Mouse (Mus musculus) 416B (cell line): ENCODE measurements around the gene Scn5a.
A peak's percentile ranks its signal among the peaks of the same experiment; 100 is the strongest.

Experiments
- DNase-seq: peaks from one replicate; pipeline ENCODE4 v3.0.0; 2011; ENCODE audit warnings: low read depth

The Scn5a gene

DNA sequence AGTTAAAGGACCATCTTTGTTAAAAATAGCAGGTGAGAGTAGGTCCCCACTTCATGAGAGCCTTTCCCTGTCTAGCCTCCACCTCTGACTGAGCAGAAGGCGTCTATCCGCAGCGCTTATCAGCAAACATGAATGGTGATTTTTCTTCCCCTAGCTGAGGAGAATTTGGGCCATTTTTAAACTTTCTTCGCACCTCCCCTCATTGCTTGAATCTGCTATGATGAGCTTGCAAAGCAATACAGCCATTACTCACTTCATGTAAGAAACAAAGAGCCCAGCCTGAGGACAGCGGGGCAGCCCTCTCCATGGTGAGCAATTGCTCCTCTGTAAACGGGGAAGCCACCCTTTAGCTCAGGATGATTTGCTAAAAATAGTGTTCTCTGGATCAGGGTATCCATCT is 14.0 kb downstream of the Scn5a start:
- DNase-seq, result no peak

GRCm38 (mm10) chr9:119563617-119564016 is 15.2 kb downstream of the Scn5a start:
- peak; percentile 4 for DNase-seq

DNA sequence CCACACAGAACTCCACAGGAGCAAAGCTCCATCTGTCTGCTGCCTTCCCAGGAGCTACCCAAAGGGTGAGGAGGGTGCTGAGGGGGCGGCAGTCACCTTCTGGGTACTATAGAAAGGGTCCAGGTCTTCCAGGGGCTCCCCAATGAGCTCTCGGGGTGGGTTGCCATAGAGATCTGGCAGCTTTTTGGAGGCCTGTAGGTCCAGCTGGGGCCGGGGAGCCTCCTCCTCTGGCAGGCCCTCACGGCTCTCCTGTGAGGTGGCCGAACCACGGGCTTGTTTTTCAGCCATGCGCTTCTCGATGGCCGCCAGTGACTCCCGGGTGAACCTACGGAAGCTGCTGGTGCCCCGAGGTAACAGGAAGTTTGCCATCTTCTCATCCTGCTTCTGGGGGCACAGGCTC is 16.6 kb downstream of the Scn5a start:
- no peak for DNase-seq

DNA sequence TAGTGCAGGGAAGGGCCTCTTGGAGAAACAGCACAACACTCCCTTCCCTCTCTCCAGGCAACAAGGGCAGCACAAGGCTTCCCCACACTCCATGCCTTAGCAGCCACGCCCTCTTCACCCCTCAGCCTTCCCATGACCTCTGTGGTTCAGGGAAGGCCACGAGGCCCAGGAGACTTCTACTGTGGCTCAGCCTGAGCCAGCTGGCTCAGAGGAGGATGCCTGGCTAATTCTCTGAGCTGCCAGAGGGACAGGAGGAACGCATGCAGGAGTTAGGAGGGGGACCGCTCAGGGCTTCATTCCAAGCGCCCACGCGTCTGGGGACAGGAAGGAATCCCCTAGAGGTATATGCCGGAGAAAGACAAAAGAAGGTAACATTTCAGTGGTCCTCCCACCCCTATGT is 17.1 kb downstream of the Scn5a start:
- DNase-seq, result no peak

- no peak for DNase-seq
These were observed 19.1 kb downstream of the Scn5a start for GRCm38 (mm10) chr9:119559537-119560276.

DNA sequence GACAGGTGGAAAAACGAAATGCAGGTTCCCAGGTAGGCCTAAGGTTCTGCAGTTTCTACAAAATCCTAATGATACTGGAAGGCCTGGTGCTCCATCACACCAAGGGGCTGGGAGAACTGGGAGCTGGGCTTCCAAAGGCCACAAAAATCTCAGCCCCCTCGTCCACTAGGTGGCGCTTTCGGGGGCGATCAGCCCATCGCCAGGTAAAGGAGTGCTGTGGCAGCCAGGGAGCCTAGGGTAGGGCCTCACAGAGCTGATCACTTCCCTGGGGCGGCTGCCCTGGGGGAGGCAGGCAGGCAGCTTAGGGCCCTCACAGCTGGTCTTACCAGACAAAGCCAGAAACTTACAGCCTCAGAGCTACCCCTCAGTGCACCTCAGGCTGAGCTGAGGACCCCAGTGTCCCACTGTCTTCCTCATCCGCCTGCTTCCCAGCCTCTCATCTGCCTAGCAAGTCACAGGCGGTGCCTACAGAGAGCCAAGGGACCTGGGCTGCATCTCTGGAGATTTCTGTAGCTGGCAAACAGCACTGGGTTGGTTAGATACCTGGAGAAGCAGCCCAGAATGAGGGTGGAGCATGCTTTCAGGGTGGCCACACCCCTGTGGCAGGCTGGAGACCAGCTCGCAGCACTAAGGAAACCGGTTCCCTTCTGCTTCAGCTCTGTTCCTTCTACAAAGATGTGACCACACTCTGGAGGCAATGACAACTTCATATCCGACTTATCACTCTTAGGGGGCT is 20.5 kb downstream of the Scn5a start:
- DNase-seq, result no peak

DNA sequence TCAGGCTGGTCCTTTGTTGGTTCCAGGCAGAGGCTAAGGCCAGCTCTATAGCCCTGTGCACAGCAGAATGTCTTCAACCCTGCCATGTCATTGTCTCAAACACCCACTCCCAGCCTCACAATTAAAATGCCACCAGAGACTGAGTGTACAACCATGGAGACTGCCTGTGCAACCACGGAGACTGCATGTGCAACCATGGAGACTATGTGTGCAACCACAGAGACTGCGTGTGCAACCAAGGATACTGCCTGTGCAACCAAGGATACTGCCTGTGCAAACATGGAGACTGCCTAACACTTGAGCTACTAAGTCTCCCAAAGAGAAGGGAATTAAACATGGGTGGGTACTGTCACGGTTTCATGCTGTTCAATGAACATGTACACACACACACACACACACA is 22.8 kb downstream of the Scn5a start:
- no peak for DNase-seq

- no peak for DNase-seq
These were observed 31.3 kb downstream of the Scn5a start for GRCm38 (mm10) chr9:119547528-119547927.

DNA sequence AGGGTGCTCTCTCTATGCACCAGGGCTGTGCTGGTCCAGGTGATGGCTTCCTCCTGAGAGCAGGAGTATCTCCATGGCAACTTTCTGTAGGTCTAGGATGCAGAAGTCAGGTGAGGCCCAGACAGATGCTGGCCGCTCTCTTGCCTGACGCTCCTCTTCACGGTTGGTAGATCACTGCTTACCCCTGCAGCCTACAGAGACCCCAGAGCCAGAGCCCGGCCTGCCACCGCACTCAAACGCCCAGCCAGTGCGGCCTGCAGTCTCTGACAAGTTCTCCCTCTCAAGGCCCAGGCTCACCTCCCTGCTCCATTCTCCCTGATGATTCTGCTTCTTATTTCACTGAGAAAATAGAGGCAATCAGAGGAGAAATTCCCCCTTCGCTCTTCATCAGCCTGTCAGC is 31.7 kb downstream of the Scn5a start:
- DNase-seq, result no peak

GRCm38 (mm10) chr9:119540726-119541125 is 38.1 kb downstream of the Scn5a start:
- no peak for DNase-seq

DNA sequence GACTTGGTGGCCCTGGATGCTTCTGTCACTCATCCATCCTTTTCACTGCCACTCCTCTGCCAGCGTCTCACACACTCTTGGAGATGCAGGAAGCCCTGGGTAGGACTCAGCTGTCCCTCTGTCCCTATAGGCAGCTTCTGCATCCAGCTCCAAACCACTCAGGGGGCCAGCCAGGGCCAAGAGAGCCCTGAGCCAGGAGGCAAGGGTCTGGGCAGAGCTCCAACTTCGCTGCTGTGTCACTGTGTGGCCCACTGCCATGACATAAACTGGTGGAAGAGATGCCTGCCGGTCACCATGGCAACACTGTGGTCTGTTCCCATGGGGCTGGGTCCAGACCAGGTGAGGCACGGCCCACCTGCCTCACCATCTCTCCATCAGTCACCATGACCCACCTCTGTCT is 41.0 kb downstream of the Scn5a start:
- DNase-seq, result no peak

DNA sequence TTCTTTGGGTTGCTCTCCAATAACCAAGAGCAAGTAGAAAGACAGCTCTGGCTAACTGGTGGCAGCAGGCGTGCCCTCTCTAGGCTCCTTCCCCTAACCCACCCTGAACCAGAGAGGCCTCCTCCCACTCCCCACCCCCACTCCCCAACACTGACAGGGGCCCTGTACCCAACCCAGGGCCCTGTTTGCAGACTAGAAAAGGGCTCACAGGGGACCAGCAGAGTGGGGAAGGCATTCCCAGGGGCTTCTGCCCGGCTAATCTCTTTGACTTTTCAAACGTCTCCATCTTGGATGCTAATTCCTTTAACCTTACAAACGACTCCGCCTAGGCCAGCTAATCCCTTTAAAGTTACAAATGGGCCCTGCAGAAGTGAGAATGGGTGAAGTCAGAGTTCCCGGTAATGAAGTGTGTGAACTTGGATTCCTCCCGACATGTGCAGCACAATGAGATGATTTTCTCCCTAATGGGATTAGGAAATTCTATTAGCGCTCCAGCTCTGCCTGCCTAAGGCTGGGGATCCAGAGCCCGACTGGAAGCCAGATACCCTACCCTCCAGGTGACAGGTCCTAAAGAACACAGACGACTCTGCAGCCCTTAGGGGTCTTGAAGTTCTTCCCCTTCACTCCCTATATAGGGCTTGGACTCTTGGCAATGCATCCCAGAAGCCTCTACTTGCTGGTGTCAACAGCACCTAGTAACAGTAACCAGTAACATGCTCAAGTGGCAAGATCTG is 47.0 kb downstream of the Scn5a start:
- DNase-seq, result no peak

DNA sequence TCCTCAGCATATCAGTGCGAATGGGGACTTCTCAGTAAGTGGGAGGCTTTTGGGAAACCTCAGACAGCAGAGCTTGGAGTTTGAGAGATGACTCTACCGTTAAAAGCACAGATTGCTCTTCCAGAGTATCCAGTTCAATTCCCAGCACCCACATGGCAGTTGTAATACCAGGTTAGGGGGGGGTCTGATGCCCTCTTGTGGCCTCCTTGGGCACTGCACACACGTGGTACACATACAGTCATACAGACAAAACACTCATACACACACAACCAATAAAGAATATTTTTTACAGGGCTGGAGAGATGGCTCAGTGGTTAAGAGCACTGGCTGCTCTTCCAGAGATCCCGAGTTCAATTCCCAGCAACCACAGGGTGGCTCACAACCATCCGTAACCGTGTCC is 54.3 kb downstream of the Scn5a start:
- no peak for DNase-seq

GRCm38 (mm10) chr9:119523301-119523700 is 55.5 kb downstream of the Scn5a start:
- DNase-seq, result no peak

DNA sequence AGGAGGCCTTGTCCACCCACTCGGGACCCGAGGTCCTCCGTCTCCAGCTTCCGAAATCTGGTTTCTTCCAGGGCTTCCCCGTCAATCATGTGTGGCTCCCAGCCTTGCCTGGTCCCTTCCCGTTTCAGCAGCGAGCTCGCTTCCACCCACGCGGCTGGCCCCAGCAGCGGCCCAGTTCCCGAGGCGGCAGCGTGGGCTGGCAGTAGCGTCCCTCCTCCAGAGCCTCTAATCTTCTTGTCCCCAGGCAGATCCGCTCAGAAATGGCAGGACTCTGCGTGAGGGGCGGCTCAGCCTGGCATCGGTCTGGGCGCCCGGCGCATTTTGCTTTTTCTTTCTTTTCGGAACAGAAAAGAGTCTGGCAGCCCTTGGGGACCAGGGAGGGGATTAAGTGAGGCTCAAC is 59.7 kb downstream of the Scn5a start:
- no peak for DNase-seq

GRCm38 (mm10) chr9:119518177-119518576 is 60.6 kb downstream of the Scn5a start:
- no peak for DNase-seq

DNA sequence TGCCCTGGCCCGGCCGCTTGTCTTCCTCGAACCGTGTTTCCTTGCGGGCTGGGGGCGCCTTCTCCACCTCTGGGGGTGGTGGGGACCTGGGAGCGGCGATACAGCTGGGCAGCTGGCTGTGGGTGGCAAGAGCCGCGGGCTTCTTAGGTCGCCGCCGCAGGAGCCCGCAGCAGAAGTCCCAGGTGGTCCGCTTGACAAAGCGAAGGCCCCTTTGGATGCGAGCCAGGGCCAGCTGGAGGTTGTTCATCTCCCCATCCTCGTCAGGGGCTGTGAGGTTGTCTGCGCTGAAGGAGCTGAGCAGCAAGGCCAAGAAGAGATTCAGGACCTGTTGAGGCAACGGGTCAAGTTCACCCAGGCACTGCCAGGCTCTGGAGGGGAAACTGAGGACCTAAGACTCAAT is 61.3 kb downstream of the Scn5a start:
- DNase-seq, result no peak

- no peak for DNase-seq
These were observed 62.0 kb downstream of the Scn5a start for GRCm38 (mm10) chr9:119516815-119517214.

GRCm38 (mm10) chr9:119515454-119515853 is 63.4 kb downstream of the Scn5a start:
- DNase-seq, result no peak

GRCm38 (mm10) chr9:119514986-119515385 is 63.8 kb downstream of the Scn5a start:
- DNase-seq, result no peak

DNA sequence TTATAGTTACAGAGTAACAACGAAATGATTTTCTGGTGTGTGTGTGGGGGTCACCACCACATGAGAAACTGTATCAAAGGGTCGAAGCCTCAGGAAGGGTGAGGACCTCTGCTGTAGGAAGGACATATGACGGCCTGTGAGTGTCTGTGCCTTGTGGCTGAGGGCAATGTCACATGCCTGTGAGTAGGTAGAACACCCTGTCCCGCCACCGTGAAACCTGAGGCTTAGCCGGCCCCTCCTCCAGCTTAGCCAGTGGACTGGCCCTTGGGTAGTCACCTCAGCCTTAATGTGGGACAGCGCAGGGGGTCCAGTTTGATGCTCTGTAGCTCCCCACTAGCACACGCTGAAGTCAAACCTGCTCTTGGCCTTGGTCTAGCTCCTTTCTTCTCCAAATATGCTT is 65.0 kb downstream of the Scn5a start:
- DNase-seq, result no peak

- DNase-seq, result no peak
These were observed 65.8 kb downstream of the Scn5a start for GRCm38 (mm10) chr9:119512993-119513392.

DNA sequence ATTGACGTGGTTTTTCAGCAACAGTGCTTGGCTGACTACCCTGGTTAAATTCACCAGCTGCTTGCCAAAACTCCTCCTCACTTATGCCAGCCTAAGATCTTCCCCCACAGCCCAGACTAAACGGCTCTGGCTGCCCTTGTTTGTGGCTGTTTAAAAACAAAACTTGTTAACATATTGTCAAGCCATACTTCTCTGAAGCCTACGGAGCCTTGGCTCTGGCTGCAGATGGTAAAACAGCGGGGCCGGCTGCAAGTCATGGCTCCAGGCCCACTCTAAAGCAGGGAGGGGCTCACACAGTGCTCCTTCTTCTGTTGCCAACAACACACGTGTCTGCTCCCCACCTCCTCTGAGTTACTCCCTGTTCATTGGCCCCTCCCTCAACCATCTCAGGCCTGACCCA is 67.9 kb downstream of the Scn5a start:
- no peak for DNase-seq
